Mouse (Mus musculus): ENCODE data around the gene Sdc4. TPM values are rescaled to one million over a fixed set of nuclear protein-coding genes. Genes with fewer than 3 reads are reported as not detected.
A peak's percentile ranks its signal among the peaks of the same experiment; 100 is the strongest.

Sdc4 gene
- total RNA-seq, 2 experiments from 2014 or later, result 1.3 to 5.3 TPM

DNA sequence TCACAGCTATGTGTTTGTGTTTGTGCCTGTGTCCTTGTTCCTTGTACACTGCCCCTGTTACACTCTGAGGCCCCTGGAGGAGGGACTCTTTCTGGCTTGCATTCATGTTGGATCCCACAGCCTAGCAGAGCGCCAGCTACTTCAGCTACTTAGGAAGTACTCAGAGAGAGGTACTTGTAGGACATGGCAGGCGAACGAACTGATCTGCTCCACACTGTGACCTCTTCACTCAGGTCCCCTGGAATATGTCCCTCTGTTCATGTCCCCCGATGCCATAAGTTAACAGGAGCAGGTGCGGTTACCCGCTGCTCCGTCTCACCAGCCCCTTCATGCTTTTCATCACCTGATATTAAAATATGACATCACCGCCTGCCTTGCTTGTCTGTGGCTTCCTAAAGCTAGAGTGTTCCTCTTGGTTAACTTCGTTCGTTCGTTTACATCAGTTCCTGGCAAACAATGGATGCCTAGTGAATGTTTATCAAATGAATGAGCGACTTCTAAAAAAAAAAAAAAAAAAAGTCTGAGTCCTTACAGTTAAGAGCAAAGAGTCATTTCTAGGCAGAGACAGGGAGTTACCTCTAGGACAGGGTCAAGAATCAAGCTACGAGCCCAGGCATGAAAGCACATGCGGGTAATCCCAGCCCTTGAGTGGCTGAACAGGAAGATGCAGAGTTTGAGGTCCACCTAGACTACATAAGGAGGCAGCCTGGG lies 9.5 kb upstream of the Sdc4 start:
- ATAC-seq (replicated peaks; ENCODE audit: low FRiP score, low TSS enrichment, poor library complexity, severe bottlenecking), result no peak

DNA sequence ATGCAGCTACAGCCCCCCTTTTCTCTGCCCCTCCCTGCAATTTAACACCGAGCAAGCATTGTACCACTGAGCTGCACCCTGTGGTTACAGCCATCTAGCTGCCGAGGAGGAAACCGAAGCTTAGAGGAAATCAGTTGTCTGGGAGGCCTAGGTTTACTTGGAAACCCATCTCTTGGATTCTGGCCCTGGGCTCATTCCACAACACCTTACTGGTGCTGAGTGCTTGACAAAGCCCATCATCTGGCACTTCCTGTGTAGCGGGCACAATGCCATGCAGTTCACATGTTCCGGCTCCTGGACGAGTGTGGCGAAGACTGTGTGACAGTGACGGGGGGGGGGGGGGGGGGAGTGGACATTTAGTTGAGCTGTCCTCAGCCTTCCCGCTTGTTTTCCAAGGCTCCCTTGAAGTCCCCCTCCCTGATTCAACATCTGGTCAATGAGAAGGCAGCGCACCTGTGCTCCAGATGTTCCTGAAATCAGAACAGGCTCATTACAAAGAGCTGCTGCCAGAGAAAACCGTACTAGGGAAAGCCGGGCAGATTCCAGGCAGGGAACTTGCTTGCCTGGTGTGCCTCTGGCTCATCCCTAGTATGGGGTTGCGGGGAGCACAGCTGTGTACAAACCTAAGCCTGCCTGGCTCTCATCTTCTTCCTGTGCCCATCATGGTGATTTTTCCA lies 8.5 kb upstream of the Sdc4 start:
- no peak for ATAC-seq (replicated peaks; ENCODE audit: low FRiP score, low TSS enrichment, poor library complexity, severe bottlenecking)

DNA sequence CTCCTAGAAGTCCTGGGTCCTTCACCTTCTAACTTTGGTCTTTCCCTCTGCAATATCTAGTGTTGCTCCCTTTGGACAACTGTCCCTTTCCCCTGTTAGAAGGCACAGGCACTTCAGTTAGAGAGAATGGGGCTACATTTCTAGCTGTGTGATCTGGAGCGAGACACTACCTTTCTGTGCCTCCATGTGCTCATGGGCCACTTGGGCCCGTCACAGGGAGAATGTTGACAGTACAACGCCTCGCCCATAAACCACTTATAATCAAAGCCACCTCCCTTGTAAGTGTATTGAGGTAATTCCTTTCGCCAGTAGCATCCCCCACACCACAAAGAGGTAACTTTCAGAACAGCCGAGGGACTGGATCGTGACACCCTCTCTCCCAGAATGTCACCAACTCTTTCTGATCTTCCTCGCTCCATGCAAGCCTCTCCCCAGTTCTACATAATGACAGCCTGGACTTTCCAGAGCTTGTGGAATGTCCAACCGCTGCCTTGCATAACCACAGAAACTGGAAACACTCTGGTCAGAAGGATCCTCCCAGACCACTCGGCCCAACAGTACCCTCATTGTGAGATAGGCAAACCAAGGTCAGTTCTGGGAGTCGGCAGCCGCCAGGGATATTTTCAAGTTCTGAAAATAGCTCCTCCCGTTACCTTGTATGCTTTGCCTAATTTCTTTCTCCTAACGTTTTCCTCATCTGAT lies 5.8 kb upstream of the Sdc4 start:
- no peak for ATAC-seq (replicated peaks; ENCODE audit: low FRiP score, low TSS enrichment, poor library complexity, severe bottlenecking)

GRCm38 (mm10) chr2:164448921-164449320 lies 5.2 kb upstream of the Sdc4 start:
- no peak for ATAC-seq (replicated peaks; ENCODE audit: low FRiP score, low TSS enrichment, poor library complexity, severe bottlenecking)

DNA sequence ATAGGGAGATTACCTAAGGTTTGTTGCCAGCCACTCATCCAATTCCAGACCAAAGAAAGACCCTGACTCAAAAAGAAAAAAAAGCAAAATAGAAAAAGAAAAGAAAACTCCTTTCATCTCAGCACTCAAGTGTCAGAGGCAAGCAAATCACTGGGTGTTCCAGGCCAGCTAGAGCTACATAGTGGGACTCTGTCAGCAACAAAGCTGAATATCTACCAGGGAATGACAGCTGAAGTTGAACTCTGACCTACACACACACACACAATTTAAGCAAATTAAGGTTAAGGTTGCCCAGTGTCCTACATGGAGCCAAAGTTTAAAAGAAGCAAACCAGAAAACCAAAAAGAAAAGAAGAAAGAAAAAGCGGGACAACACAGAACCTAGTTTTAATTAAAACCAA lies 4.5 kb upstream of the Sdc4 start:
- ATAC-seq (replicated peaks; ENCODE audit: low FRiP score, low TSS enrichment, poor library complexity, severe bottlenecking), result no peak

- no peak for ATAC-seq (replicated peaks; ENCODE audit: low FRiP score, low TSS enrichment, poor library complexity, severe bottlenecking)
These were observed 2.4 kb upstream of the Sdc4 start for GRCm38 (mm10) chr2:164446086-164446469.

- ATAC-seq (replicated peaks; ENCODE audit: low FRiP score, low TSS enrichment, poor library complexity, severe bottlenecking), result no peak
These were observed 1.9 kb upstream of the Sdc4 start for GRCm38 (mm10) chr2:164445399-164446085.

- ATAC-seq (replicated peaks; ENCODE audit: low FRiP score, low TSS enrichment, poor library complexity, severe bottlenecking), result no peak
These were observed 1.0 kb upstream of the Sdc4 start for GRCm38 (mm10) chr2:164444701-164445100.

- ATAC-seq (replicated peaks; ENCODE audit: low FRiP score, low TSS enrichment, poor library complexity, severe bottlenecking), result 0 out of 2 replicates have a peak, but pooled peaks have one; percentile 12
These were observed 643 bp downstream of the Sdc4 start for GRCm38 (mm10) chr2:164443051-164443437.

GRCm38 (mm10) chr2:164442315-164443050 lies 1.2 kb downstream of the Sdc4 start:
- ATAC-seq (replicated peaks; ENCODE audit: low FRiP score, low TSS enrichment, poor library complexity, severe bottlenecking), result peak; percentile 32; the same call in 1 of the 2 replicates

DNA sequence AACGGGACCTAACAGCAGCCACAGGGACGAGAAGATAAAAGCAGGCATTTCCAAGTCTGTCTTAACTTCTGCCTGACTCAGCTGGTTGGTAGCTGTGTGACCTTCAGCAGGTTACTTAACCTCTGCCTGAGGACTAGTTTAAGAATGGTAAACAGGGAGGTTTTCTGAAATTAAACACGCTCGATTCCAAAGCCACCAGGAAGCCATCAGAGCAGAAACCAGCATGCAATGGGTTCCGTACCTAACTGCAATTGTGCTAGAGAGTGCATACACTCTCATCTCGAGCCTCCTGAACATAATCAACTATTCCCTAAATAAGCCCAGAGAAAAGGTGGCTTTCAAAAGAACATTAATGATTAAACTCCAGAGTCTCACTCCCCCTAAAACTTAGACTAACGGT lies 2.0 kb downstream of the Sdc4 start:
- no peak for ATAC-seq (replicated peaks; ENCODE audit: low FRiP score, low TSS enrichment, poor library complexity, severe bottlenecking)

DNA sequence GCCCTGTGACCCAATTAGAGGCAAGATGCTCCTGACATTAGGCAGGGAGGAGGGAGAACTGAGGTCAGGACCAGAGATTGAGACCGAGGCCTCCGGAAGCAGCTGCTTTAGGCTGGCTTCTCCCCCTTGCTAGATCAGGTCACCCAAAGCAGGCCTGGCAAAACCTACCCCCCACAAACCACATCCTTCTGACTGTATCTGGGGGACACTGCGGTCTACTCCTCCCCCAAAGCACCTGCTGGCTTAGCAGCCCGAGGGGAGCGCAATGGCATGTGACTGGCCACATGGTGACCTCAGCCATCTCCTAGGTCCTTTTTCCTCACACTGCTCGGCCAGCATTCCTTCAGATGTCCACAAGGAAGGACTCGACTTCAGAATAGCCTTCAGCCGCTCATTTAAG lies 2.5 kb downstream of the Sdc4 start:
- ATAC-seq (replicated peaks; ENCODE audit: low FRiP score, low TSS enrichment, poor library complexity, severe bottlenecking), result no peak

GRCm38 (mm10) chr2:164440314-164440713 lies 3.4 kb downstream of the Sdc4 start:
- no peak for ATAC-seq (replicated peaks; ENCODE audit: low FRiP score, low TSS enrichment, poor library complexity, severe bottlenecking)

GRCm38 (mm10) chr2:164439001-164439421 lies 4.7 kb downstream of the Sdc4 start:
- ATAC-seq (replicated peaks; ENCODE audit: low FRiP score, low TSS enrichment, poor library complexity, severe bottlenecking), result no peak

GRCm38 (mm10) chr2:164438257-164438656 lies 5.4 kb downstream of the Sdc4 start:
- no peak for ATAC-seq (replicated peaks; ENCODE audit: low FRiP score, low TSS enrichment, poor library complexity, severe bottlenecking)

DNA sequence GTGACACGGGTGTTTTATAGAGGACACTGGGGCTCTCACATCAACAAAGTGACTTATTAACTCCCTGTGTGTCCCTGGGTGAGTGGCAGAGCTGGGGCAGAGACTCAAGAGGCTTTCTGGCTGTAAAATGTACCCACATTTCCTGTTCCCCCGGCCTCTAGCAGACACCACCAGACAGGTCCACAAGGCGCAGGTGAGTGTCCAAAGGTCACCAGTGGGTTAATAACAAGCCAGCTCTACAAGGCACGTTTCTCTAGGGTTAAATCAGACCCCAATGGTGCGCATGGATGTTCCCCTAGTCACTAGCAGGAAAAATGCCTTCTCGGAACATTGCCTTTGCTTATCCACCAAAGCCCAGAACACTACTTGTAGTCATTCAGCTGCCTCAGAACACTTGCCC lies 6.0 kb downstream of the Sdc4 start:
- no peak for ATAC-seq (replicated peaks; ENCODE audit: low FRiP score, low TSS enrichment, poor library complexity, severe bottlenecking)

GRCm38 (mm10) chr2:164436961-164437360 lies 6.7 kb downstream of the Sdc4 start:
- ATAC-seq (replicated peaks; ENCODE audit: low FRiP score, low TSS enrichment, poor library complexity, severe bottlenecking), result no peak

DNA sequence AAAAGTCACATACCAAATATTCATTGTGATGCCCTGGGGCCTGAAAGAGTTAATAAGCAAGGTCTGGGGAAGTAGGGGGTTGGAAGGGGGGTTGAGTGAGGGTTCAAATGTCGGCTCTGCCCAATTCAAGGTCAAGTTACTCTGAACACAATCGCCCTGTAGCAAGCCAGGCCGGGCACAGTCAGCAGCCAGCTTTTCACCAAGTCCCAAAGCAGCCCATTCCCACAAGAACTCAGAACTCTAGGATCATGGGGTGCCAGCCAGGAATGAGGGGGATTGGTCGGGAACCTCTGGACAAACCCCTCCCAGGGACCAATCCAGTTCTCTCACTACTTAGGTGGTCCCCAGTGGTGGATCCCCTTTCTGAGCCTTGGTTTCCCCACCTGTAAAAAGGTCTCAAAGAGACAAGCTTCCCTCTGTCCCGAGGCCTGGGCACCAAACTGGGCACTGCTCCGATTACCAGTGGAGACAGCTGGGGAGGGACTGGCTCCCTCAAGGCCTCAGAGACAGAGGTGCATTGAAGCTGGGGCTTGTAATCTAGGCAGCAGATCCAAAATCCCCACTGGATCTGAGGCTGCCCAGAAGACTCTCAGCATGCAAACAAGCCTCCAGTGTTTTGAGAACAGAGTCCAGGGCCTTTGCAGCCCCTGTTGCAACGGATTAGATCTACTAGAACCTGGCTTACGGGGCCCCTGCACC lies 7.3 kb downstream of the Sdc4 start:
- ATAC-seq (replicated peaks; ENCODE audit: low FRiP score, low TSS enrichment, poor library complexity, severe bottlenecking), result no peak
